Mouse (Mus musculus) lung, adult 2 months (tissue): ENCODE measurements at regions not wholly inside any gene's neighbourhood (a gene's known extent, or its start where the extent isn't known, plus 50 kb on each side); places are given as distances from the start of the nearest gene placed in this dataset.
A peak's percentile ranks its signal among the peaks of the same experiment; 100 is the strongest.

Experiments
- DNase-seq: peaks from one replicate; pipeline ENCODE4 v3.0.0; 2022
- H3K4me1 ChIP-seq: fragments of 200-500 bp; 2 replicates; pipeline ENCODE4 v1.6.1; 2011; ENCODE audit warnings: low read length; ENCODE audit not compliant: control insufficient read depth, insufficient read depth
- H3K4me3 ChIP-seq: fragments of 200-500 bp; replicated peaks from 2 replicates; pipeline ENCODE3; 2011; ENCODE audit warnings: low read depth, mild to moderate bottlenecking, control low read depth, low read length; ENCODE audit errors: extremely low read depth
- CTCF ChIP-seq: fragments of 200-500 bp; IDR thresholded peaks from 2 replicates; pipeline ENCODE4 v1.5.1; 2011; ENCODE audit warnings: mild to moderate bottlenecking, low read length, control low read depth; ENCODE audit not compliant: insufficient read depth
- POLR2A ChIP-seq: fragments of 200-500 bp; IDR thresholded peaks from 2 replicates; pipeline ENCODE4 v1.6.1; 2011; ENCODE audit warnings: low read depth, mild to moderate bottlenecking, control low read depth, low read length, borderline replicate concordance; ENCODE audit errors: extremely low read depth
- WGBS: fragments of 180-500 bp; shearing (Covaris S2); methylation state at CpG from one replicate; pipeline ENCODE4 v1.1.7; 2018; 5-methylcytosine and 5-hydroxymethylcytosine counted together

- TF ChIP-seq CTCF (no peak), POLR2A (no peak)
- Histone ChIP-seq H3K4me1 (no peaks in the 10 kb centered on the region), H3K4me3 (no peak overlapping the region)
- no peak for DNase-seq
- 60% methylated on average over 3 of the region's 3 CpGs for WGBS
These were observed 642.1 kb upstream of the A830018L16Rik start for GRCm38 (mm10) chr1:10771793-10772192.

GRCm38 (mm10) chr1:10794074-10794783 lies 619.7 kb upstream of the A830018L16Rik start:
- WGBS, result 75% methylated on average over 6 of the region's 6 CpGs
- Histone ChIP-seq H3K4me3 (no peak overlapping the region), H3K4me1 (no peaks in the 10 kb centered on the region)
- TF ChIP-seq CTCF (no peak), POLR2A (no peak)
- no peak for DNase-seq

GRCm38 (mm10) chr1:10835653-10836415 lies 578.1 kb upstream of the A830018L16Rik start:
- no peak for DNase-seq
- peak; percentile 41; the same call in 1 of the 2 replicates for TF ChIP-seq CTCF
- no peak for TF ChIP-seq POLR2A
- Histone ChIP-seq H3K4me3 (no peak overlapping the region), H3K4me1 (no peaks in the 10 kb centered on the region)
- 61% methylated on average over 6 of the region's 6 CpGs for WGBS

GRCm38 (mm10) chr1:10837180-10837579 lies 576.7 kb upstream of the A830018L16Rik start:
- TF ChIP-seq POLR2A (no peak), CTCF (peak; percentile 53)
- no peak for DNase-seq
- Histone ChIP-seq H3K4me1 (no peaks in the 10 kb centered on the region), H3K4me3 (no peak overlapping the region)
- WGBS, result 58% methylated on average over 2 of the region's 2 CpGs

GRCm38 (mm10) chr1:10852934-10853333 lies 561.0 kb upstream of the A830018L16Rik start:
- H3K4me3 ChIP-seq, result no peak overlapping the region
- no peak for DNase-seq
- WGBS, result 67% methylated on average over 2 of the region's 2 CpGs
- TF ChIP-seq POLR2A, result no peak
- TF ChIP-seq CTCF, result no peak
- H3K4me1 ChIP-seq, result no peaks in the 10 kb centered on the region

GRCm38 (mm10) chr1:10854495-10854894 lies 559.4 kb upstream of the A830018L16Rik start:
- TF ChIP-seq CTCF (no peak), POLR2A (no peak)
- no peak for DNase-seq
- WGBS, result 43% methylated on average over 1 of the region's 1 CpGs
- Histone ChIP-seq H3K4me1 (no peaks in the 10 kb centered on the region), H3K4me3 (no peak overlapping the region)

- H3K4me3 ChIP-seq, result no peak overlapping the region
- H3K4me1 ChIP-seq, result no peaks in the 10 kb centered on the region
- no peak for DNase-seq
- TF ChIP-seq CTCF (no peak), POLR2A (no peak)
- WGBS, result 75% methylated on average over 5 of the region's 5 CpGs
These were observed 542.6 kb upstream of the A830018L16Rik start for GRCm38 (mm10) chr1:10871163-10871853.

GRCm38 (mm10) chr1:10872266-10872665 lies 541.6 kb upstream of the A830018L16Rik start:
- Histone ChIP-seq H3K4me1 (no peaks in the 10 kb centered on the region), H3K4me3 (no peak overlapping the region)
- no peak for DNase-seq
- no peak for TF ChIP-seq CTCF
- no peak for TF ChIP-seq POLR2A

GRCm38 (mm10) chr1:10872726-10873125 lies 541.2 kb upstream of the A830018L16Rik start:
- DNase-seq, result no peak

More at GRCm38 (mm10) chr1:10872726-10873125, 541.2 kb upstream of the A830018L16Rik start:
- whole genome bisulfite sequencing, result 52% methylated on average over 2 of the region's 2 CpGs
- H3K4me3 ChIP-seq, result no peak overlapping the region
- peaks cover 2% of the 10 kb centered on the region for H3K4me1 ChIP-seq
- TF ChIP-seq POLR2A (no peak), CTCF (no peak)
